Mouse (Mus musculus) testis, adult 2 months (tissue): Measurements from ENCODE around the gene Gbp7. TPM values are rescaled to one million over a fixed set of nuclear protein-coding genes. Genes with fewer than 3 reads are reported as not detected.

ENCODE experiments used
- H3K27ac ChIP-seq: fragments of 200-500 bp; 2 replicates; pipeline ENCODE4 v1.5.1; 2012; ENCODE audit warnings: low read depth, low read length; ENCODE audit not compliant: control insufficient read depth, insufficient read depth
- H3K27me3 ChIP-seq: fragments of 200-500 bp; 2 replicates; pipeline ENCODE4 v1.6.1; 2012; ENCODE audit warnings: mild to moderate bottlenecking, low read length, moderate library complexity; ENCODE audit not compliant: control insufficient read depth, insufficient read depth
- H3K36me3 ChIP-seq: fragments of 200-500 bp; 2 replicates; pipeline ENCODE4 v1.6.1; 2012; ENCODE audit warnings: mild to moderate bottlenecking, low read length; ENCODE audit not compliant: control insufficient read depth, insufficient read depth
- H3K4me1 ChIP-seq: fragments of 200-500 bp; 2 replicates; pipeline ENCODE4 v1.6.1; 2012; ENCODE audit warnings: low read length; ENCODE audit not compliant: control insufficient read depth, insufficient read depth
- H3K4me3 ChIP-seq: fragments of 200-500 bp; 2 replicates; pipeline ENCODE4 v1.5.1; 2012; ENCODE audit warnings: low read depth, mild to moderate bottlenecking, low read length, moderate library complexity, mixed read lengths; ENCODE audit not compliant: control insufficient read depth
- CTCF ChIP-seq: fragments of 200-500 bp; IDR thresholded peaks from 2 replicates; pipeline ENCODE4 v1.5.1; 2012; ENCODE audit warnings: low read depth, mild to moderate bottlenecking, inconsistent platforms, low read length, moderate library complexity; ENCODE audit not compliant: control insufficient read depth, insufficient read depth, insufficient replicate concordance
- POLR2A ChIP-seq: fragments of 200-500 bp; IDR thresholded peaks from 2 replicates; pipeline ENCODE4 v1.6.1; 2012; ENCODE audit warnings: low read depth, mild to moderate bottlenecking, inconsistent platforms, low read length, moderate library complexity; ENCODE audit not compliant: control insufficient read depth
- polyA plus RNA-seq: library from polyadenylated mRNA; depleted of rRNA; stranded (reverse); fragments of >200 nt; gene quantifications from 2 replicates; pipeline ENCODE4 v1.2.3, GENCODE M21; 2012

Gbp7 gene
- polyA plus RNA-seq, 1 experiment, result 0.25 TPM

- no peak for TF ChIP-seq CTCF
- no peak for TF ChIP-seq POLR2A
- no peaks in the 10 kb centered on the region for H3K36me3 ChIP-seq
- no peak overlapping the region for H3K27ac ChIP-seq
- no peaks in the 10 kb centered on the region for H3K27me3 ChIP-seq
- no peaks in the 10 kb centered on the region for H3K4me1 ChIP-seq
- no peak overlapping the region for H3K4me3 ChIP-seq
Observed at GRCm38 (mm10) chr3:142570738-142571137, 40.6 kb downstream of the Gbp7 start.

- Histone ChIP-seq H3K4me3 (no peak overlapping the region), H3K27me3 (no peaks in the 10 kb centered on the region), H3K4me1 (no peaks in the 10 kb centered on the region), H3K36me3 (no peaks in the 10 kb centered on the region), H3K27ac (no peak overlapping the region)
- TF ChIP-seq CTCF (no peak), POLR2A (no peak)
Observed at GRCm38 (mm10) chr3:142577108-142577507, 47.0 kb downstream of the Gbp7 start.

DNA sequence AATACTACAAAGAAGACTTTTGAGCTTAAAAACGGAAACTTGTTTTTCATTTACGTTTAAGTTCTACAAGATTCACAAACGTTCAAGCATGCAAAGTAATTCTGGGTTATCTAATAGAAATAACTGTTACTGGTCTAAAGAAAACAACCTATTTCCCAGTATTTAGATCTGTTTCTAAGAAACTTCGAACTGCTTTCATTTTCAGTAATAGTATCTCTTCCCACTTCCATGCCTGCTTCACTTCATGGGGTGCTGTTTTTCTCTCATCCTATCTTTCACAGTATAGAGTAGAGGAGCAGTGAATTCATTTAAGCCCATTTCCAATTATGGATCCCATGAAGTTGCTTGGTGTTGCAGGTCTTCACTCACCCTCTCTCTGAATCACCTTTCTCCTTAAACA is 48.2 kb downstream of the Gbp7 start:
- no peaks in the 10 kb centered on the region for H3K36me3 ChIP-seq
- H3K27ac ChIP-seq, result no peak overlapping the region
- H3K4me1 ChIP-seq, result no peaks in the 10 kb centered on the region
- no peak overlapping the region for H3K4me3 ChIP-seq
- TF ChIP-seq POLR2A (no peak), CTCF (no peak)
- no peaks in the 10 kb centered on the region for H3K27me3 ChIP-seq

DNA sequence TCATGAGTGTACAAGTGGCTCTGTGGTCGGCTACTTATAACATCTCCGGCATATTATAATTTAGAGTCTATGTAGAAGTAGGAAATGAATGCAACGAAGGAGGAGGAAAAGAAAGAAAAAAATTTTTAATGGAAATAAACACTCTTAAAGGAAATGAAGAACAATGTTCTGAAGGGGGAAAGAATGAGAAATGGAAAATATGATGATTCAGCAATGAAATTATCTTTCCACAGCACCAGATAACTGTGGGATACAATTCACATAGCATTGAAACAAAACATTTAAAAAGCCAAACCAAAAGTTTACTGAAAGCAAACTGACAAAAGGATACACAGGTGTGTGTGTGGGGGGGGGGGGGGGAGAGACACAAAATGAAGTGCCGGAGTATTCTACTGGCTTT is 52.9 kb downstream of the Gbp7 start:
- H3K36me3 ChIP-seq, result no peaks in the 10 kb centered on the region
- no peaks in the 10 kb centered on the region for H3K27me3 ChIP-seq
- H3K4me3 ChIP-seq, result no peak overlapping the region
- TF ChIP-seq POLR2A, result no peak
- TF ChIP-seq CTCF, result no peak
- H3K27ac ChIP-seq, result no peak overlapping the region
- H3K4me1 ChIP-seq, result no peaks in the 10 kb centered on the region

- no peak overlapping the region for H3K4me3 ChIP-seq
- no peaks in the 10 kb centered on the region for H3K27me3 ChIP-seq
- no peak for TF ChIP-seq POLR2A
- no peak for TF ChIP-seq CTCF
- H3K27ac ChIP-seq, result no peak overlapping the region
- no peaks in the 10 kb centered on the region for H3K36me3 ChIP-seq
- H3K4me1 ChIP-seq, result no peaks in the 10 kb centered on the region
Observed at GRCm38 (mm10) chr3:142587386-142587785, 57.2 kb downstream of the Gbp7 start.

GRCm38 (mm10) chr3:142588888-142589287 is 58.7 kb downstream of the Gbp7 start:
- no peaks in the 10 kb centered on the region for H3K36me3 ChIP-seq
- no peaks in the 10 kb centered on the region for H3K4me1 ChIP-seq
- H3K27me3 ChIP-seq, result no peaks in the 10 kb centered on the region
- H3K4me3 ChIP-seq, result no peak overlapping the region
- TF ChIP-seq CTCF (no peak), POLR2A (no peak)
- no peak overlapping the region for H3K27ac ChIP-seq

- H3K27me3 ChIP-seq, result no peaks in the 10 kb centered on the region
- H3K4me3 ChIP-seq, result no peak overlapping the region
- no peak overlapping the region for H3K27ac ChIP-seq
- no peak for TF ChIP-seq POLR2A
- TF ChIP-seq CTCF, result no peak
- no peaks in the 10 kb centered on the region for H3K4me1 ChIP-seq
- H3K36me3 ChIP-seq, result no peaks in the 10 kb centered on the region
Observed at GRCm38 (mm10) chr3:142590431-142591067, 60.4 kb downstream of the Gbp7 start.
